Mouse (Mus musculus): ENCODE measurements around the gene Rasgef1b. TPM values are rescaled to one million over a fixed set of nuclear protein-coding genes. Genes with fewer than 3 reads are reported as not detected.

Rasgef1b gene
- polyA plus RNA-seq, 1 experiment from 2014 or later, result 8.8 TPM

DNA sequence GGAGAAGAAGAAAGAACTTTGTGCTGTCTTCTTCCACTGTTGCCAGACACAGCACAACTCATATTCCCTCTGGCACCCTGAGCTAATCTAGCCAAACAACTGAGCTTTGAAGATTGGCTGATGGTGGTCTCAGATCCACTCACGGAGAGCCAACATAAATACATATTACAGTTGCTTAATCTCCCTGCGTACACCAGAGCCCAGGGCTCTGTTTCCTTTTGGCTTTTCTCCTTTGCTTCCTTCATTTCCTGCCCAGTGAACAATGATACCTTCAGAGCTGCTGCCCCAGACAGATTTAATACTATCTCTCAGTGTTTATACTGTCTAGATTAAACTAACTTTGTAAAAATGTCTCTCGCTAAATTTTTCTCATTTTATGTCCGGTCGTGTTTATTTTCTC, 300.2 kb downstream of the Rasgef1b start:
- H3K4me2 ChIP-seq (replicated peaks; ENCODE audit: low read depth, low read length), result no peak overlapping the region
- WGBS, result 33% methylated on average over 5 of the region's 5 CpGs
- no peaks in the 10 kb centered on the region for H3K9me3 ChIP-seq (ENCODE audit: control insufficient read depth, low read length)
- H3K4me1 ChIP-seq (ENCODE audit: control insufficient read depth, insufficient read depth, low read length), result no peaks in the 10 kb centered on the region; the same call in 1 of the 2 replicates
- no peak overlapping the region for H3K27ac ChIP-seq (ENCODE audit: low read depth, low read length)
- no peak overlapping the region for H3K4me3 ChIP-seq (ENCODE audit: low read length)
- 0 out of 2 replicates have a peak, but pooled peaks cover 3% of the 10 kb centered on the region for H3K27me3 ChIP-seq (ENCODE audit: control insufficient read depth, insufficient read depth, low read length)
- no peak overlapping the region for H3K9ac ChIP-seq (ENCODE audit: low read depth, low read length)
- no peaks in the 10 kb centered on the region for H3K36me3 ChIP-seq (ENCODE audit: control insufficient read depth, insufficient read depth, low read length)
- ATAC-seq (ENCODE audit: low FRiP score, low TSS enrichment), result no peak

DNA sequence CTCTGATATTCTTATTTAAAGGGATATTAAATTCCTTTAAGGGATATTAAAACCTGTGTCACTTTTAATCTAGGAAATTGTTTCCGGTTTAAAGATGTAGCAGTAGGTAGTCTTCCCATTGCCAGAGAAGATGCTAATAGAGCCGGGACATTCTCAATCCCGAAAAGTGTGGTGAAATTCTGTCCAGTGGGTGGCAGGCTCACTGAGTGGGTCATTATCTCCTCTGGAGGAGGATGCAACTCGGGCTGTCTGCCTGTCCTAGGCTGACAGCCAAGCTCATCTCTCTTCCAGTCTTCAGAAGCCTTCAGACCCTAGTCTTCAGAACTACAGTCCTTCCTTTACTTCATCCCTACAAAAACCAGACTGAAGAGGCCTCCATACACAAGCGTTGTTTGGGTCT, 305.6 kb downstream of the Rasgef1b start:
- Histone ChIP-seq H3K9me3 (ENCODE audit: control insufficient read depth, low read length) (no peaks in the 10 kb centered on the region), H3K27me3 (ENCODE audit: control insufficient read depth, insufficient read depth, low read length) (0 out of 2 replicates have a peak, but pooled peaks cover 5% of the 10 kb centered on the region), H3K4me1 (ENCODE audit: control insufficient read depth, insufficient read depth, low read length) (no peaks in the 10 kb centered on the region; the same call in 1 of the 2 replicates), H3K9ac (ENCODE audit: low read depth, low read length) (no peak overlapping the region), H3K36me3 (ENCODE audit: control insufficient read depth, insufficient read depth, low read length) (no peaks in the 10 kb centered on the region), H3K27ac (ENCODE audit: low read depth, low read length) (no peak overlapping the region), H3K4me2 (replicated peaks; ENCODE audit: low read depth, low read length) (no peak overlapping the region), H3K4me3 (ENCODE audit: low read length) (no peak overlapping the region)
- ATAC-seq (ENCODE audit: low FRiP score, low TSS enrichment), result no peak
- WGBS, result 82% methylated on average over 5 of the region's 5 CpGs

DNA sequence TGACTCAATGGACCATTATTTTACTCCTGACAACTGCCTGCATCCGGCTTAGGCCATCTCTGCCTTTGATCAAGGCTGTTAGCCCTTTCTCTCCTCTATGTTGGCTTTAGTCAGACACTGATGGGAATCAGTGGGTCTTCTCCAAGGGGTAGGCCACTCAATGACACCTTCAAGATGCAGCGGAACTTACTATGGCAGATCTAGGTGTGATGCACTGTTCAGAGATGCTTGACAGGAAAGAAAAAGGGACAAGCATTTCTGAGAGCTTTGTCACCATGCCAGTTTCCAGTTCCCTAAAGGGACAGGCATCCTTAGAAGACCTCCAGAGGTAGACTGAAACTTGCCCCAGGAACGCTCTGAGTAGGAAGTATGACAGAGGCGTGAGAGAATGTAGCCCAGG, 306.0 kb downstream of the Rasgef1b start:
- 85% methylated on average over 4 of the region's 4 CpGs for WGBS
- H3K9ac ChIP-seq (ENCODE audit: low read depth, low read length), result no peak overlapping the region
- H3K4me2 ChIP-seq (replicated peaks; ENCODE audit: low read depth, low read length), result no peak overlapping the region
- no peaks in the 10 kb centered on the region for H3K9me3 ChIP-seq (ENCODE audit: control insufficient read depth, low read length)
- no peaks in the 10 kb centered on the region for H3K4me1 ChIP-seq (ENCODE audit: control insufficient read depth, insufficient read depth, low read length)
- ATAC-seq (ENCODE audit: low FRiP score, low TSS enrichment), result no peak
- no peak overlapping the region for H3K4me3 ChIP-seq (ENCODE audit: low read length)
- no peak overlapping the region for H3K27ac ChIP-seq (ENCODE audit: low read depth, low read length)
- H3K36me3 ChIP-seq (ENCODE audit: control insufficient read depth, insufficient read depth, low read length), result no peaks in the 10 kb centered on the region
- 0 out of 2 replicates have a peak, but pooled peaks cover 5% of the 10 kb centered on the region for H3K27me3 ChIP-seq (ENCODE audit: control insufficient read depth, insufficient read depth, low read length)

DNA sequence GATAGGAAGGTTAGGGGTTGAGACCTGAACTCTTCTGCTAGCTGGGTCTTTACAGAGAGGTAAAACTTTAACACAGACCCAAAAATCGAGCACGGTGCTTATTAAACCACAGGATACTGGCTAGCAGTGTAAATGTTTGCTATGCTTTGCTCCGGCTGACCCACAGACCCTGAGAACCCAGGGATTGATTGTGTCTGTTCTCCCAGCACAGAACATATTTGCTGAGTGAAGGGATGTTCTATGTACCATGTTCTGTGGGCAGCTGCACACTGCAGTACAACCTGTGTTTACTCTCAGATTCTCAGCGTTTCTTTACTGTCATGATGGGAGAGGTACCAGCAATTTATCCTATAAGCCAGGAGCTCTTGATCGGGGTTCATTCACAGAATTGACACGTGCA, 306.8 kb downstream of the Rasgef1b start:
- no peak overlapping the region for H3K27ac ChIP-seq (ENCODE audit: low read depth, low read length)
- no peak for ATAC-seq (ENCODE audit: low FRiP score, low TSS enrichment)
- H3K4me2 ChIP-seq (replicated peaks; ENCODE audit: low read depth, low read length), result no peak overlapping the region
- no peak overlapping the region for H3K4me3 ChIP-seq (ENCODE audit: low read length)
- 0 out of 2 replicates have a peak, but pooled peaks cover 5% of the 10 kb centered on the region for H3K27me3 ChIP-seq (ENCODE audit: control insufficient read depth, insufficient read depth, low read length)
- no peak overlapping the region for H3K9ac ChIP-seq (ENCODE audit: low read depth, low read length)
- no peaks in the 10 kb centered on the region for H3K4me1 ChIP-seq (ENCODE audit: control insufficient read depth, insufficient read depth, low read length)
- H3K9me3 ChIP-seq (ENCODE audit: control insufficient read depth, low read length), result no peaks in the 10 kb centered on the region
- 87% methylated on average over 6 of the region's 6 CpGs for WGBS
- H3K36me3 ChIP-seq (ENCODE audit: control insufficient read depth, insufficient read depth, low read length), result no peaks in the 10 kb centered on the region

DNA sequence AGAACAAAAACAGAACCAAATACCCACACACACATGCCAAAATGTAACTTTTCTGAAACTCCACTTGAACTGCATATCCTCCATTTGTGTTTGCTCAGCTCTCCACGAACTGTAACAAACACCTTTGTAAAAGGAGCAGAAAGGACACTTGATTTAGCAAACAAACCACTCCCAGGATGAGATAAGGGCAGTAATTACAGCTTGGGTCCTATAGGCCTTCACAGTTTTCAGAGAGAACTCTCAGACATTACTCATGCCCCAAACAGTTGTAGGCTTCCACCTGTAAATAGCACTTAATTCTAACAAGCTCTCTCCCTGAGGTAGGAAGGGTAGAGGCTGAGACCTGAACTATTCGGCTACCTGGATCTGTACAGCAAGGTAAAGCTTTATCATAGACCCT, 309.0 kb downstream of the Rasgef1b start:
- H3K9me3 ChIP-seq (ENCODE audit: control insufficient read depth, low read length), result no peaks in the 10 kb centered on the region
- H3K9ac ChIP-seq (ENCODE audit: low read depth, low read length), result no peak overlapping the region
- no peak overlapping the region for H3K4me2 ChIP-seq (replicated peaks; ENCODE audit: low read depth, low read length)
- 75% methylated on average over 2 of the region's 2 CpGs for WGBS
- H3K27ac ChIP-seq (ENCODE audit: low read depth, low read length), result no peak overlapping the region
- no peak overlapping the region for H3K4me3 ChIP-seq (ENCODE audit: low read length)
- no peaks in the 10 kb centered on the region for H3K4me1 ChIP-seq (ENCODE audit: control insufficient read depth, insufficient read depth, low read length)
- no peaks in the 10 kb centered on the region for H3K36me3 ChIP-seq (ENCODE audit: control insufficient read depth, insufficient read depth, low read length)
- no peak for ATAC-seq (ENCODE audit: low FRiP score, low TSS enrichment)
- H3K27me3 ChIP-seq (ENCODE audit: control insufficient read depth, insufficient read depth, low read length), result 0 out of 2 replicates have a peak, but pooled peaks cover 2% of the 10 kb centered on the region

DNA sequence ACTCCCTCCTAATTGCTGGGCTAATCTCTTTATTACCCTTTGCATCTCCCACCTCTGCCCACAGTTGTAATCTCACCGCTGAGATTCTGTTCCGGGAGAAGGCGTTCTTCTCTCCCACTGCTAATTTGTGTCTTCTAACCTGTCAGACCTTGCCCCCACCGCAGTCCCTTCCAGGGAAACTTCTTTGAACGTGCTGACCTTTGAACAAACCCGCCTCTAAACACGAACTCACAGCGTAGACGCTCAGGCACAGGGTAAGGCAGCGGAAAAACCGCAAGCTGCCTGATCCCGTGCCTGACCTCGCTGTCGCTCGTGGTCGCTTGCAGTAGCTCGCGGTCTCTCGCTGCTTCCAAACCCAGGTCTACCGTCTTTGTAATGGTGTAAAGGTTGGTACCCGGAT, 312.0 kb downstream of the Rasgef1b start:
- Histone ChIP-seq H3K9ac (ENCODE audit: low read depth, low read length) (no peak overlapping the region), H3K27ac (ENCODE audit: low read depth, low read length) (no peak overlapping the region), H3K4me2 (replicated peaks; ENCODE audit: low read depth, low read length) (no peak overlapping the region), H3K27me3 (ENCODE audit: control insufficient read depth, insufficient read depth, low read length) (0 out of 2 replicates have a peak, but pooled peaks cover 2% of the 10 kb centered on the region), H3K4me1 (ENCODE audit: control insufficient read depth, insufficient read depth, low read length) (no peaks in the 10 kb centered on the region), H3K9me3 (ENCODE audit: control insufficient read depth, low read length) (no peaks in the 10 kb centered on the region), H3K36me3 (ENCODE audit: control insufficient read depth, insufficient read depth, low read length) (no peaks in the 10 kb centered on the region), H3K4me3 (ENCODE audit: low read length) (no peak overlapping the region)
- no peak for ATAC-seq (ENCODE audit: low FRiP score, low TSS enrichment)
- WGBS, result 72% methylated on average over 21 of the region's 21 CpGs

DNA sequence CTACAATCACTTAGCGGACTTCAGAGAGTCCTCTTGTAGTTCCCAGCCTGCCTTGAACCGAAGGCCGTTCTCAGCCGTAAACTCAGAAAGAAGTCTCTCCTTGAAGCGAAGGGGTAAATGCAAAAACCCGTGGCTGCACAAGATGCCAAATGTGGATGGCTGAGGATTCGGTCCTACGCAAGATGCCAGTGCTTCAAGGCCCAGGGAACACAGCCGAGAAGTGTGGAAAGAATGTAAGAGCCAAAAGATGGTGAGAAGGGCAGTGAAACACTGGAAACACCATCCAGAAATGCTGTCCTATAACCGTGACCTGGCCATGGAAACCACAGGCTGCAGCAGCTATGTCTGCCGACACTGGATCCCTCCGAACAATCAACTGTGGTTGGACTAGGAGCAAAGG, 313.2 kb downstream of the Rasgef1b start:
- H3K27ac ChIP-seq (ENCODE audit: low read depth, low read length), result no peak overlapping the region
- no peak overlapping the region for H3K4me3 ChIP-seq (ENCODE audit: low read length)
- no peaks in the 10 kb centered on the region for H3K9me3 ChIP-seq (ENCODE audit: control insufficient read depth, low read length)
- 81% methylated on average over 12 of the region's 12 CpGs for WGBS
- H3K4me2 ChIP-seq (replicated peaks; ENCODE audit: low read depth, low read length), result no peak overlapping the region
- no peaks in the 10 kb centered on the region for H3K36me3 ChIP-seq (ENCODE audit: control insufficient read depth, insufficient read depth, low read length)
- H3K4me1 ChIP-seq (ENCODE audit: control insufficient read depth, insufficient read depth, low read length), result no peaks in the 10 kb centered on the region
- H3K27me3 ChIP-seq (ENCODE audit: control insufficient read depth, insufficient read depth, low read length), result 0 out of 2 replicates have a peak, but pooled peaks cover 2% of the 10 kb centered on the region
- ATAC-seq (ENCODE audit: low FRiP score, low TSS enrichment), result no peak
- H3K9ac ChIP-seq (ENCODE audit: low read depth, low read length), result no peak overlapping the region

DNA sequence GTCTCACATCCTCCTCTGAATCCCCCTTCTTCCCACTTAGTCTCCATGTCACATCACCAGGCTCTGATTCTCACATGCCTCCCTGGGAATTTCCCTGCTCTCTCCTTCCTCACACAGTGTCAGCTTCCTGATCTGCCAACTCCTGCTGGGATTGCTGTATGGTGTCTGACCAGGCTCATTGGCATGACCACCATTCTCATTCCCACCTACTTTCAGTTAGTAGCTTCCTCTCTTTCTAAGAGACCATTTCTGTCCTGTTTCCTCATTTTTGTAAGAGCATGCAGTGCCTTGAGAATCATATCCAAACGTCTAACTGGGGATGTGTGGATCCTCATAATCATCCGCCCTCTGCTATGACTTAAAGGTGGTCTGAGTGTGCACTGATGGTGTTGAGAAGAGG, 313.8 kb downstream of the Rasgef1b start:
- no peak for ATAC-seq (ENCODE audit: low FRiP score, low TSS enrichment)
- Histone ChIP-seq H3K4me1 (ENCODE audit: control insufficient read depth, insufficient read depth, low read length) (no peaks in the 10 kb centered on the region), H3K4me2 (replicated peaks; ENCODE audit: low read depth, low read length) (no peak overlapping the region), H3K9ac (ENCODE audit: low read depth, low read length) (no peak overlapping the region), H3K27ac (ENCODE audit: low read depth, low read length) (no peak overlapping the region), H3K27me3 (ENCODE audit: control insufficient read depth, insufficient read depth, low read length) (0 out of 2 replicates have a peak, but pooled peaks cover 2% of the 10 kb centered on the region), H3K9me3 (ENCODE audit: control insufficient read depth, low read length) (no peaks in the 10 kb centered on the region), H3K36me3 (ENCODE audit: control insufficient read depth, insufficient read depth, low read length) (no peaks in the 10 kb centered on the region), H3K4me3 (ENCODE audit: low read length) (no peak overlapping the region)
- 88% methylated on average over 2 of the region's 2 CpGs for WGBS

DNA sequence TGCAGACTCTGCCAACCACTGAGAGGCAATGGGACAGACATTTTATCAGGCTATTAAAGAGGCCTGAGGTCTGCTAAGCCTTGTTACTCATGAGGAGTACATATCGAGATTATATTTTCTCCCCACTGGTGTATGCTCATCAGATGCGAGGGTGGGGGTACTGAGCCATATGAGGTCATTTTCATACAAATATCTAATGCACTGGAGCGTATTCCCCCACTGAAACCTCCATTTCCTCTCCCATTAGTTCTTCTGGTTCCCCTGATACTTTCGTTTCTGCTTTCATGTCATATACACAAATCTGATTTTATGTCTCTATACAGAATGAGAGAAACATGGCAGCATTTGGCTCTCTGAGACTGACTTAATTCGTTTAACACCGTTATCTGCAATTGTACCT, 314.6 kb downstream of the Rasgef1b start:
- WGBS, result 89% methylated on average over 6 of the region's 6 CpGs
- H3K4me2 ChIP-seq (replicated peaks; ENCODE audit: low read depth, low read length), result no peak overlapping the region
- H3K4me3 ChIP-seq (ENCODE audit: low read length), result no peak overlapping the region
- H3K27ac ChIP-seq (ENCODE audit: low read depth, low read length), result no peak overlapping the region
- no peaks in the 10 kb centered on the region for H3K4me1 ChIP-seq (ENCODE audit: control insufficient read depth, insufficient read depth, low read length)
- no peak overlapping the region for H3K9ac ChIP-seq (ENCODE audit: low read depth, low read length)
- H3K27me3 ChIP-seq (ENCODE audit: control insufficient read depth, insufficient read depth, low read length), result 0 out of 2 replicates have a peak, but pooled peaks cover 2% of the 10 kb centered on the region
- H3K36me3 ChIP-seq (ENCODE audit: control insufficient read depth, insufficient read depth, low read length), result no peaks in the 10 kb centered on the region
- no peak for ATAC-seq (ENCODE audit: low FRiP score, low TSS enrichment)
- no peaks in the 10 kb centered on the region for H3K9me3 ChIP-seq (ENCODE audit: control insufficient read depth, low read length)

Data from kidney, embryonic 14.5 days (tissue).